Mouse (Mus musculus): ENCODE data around the gene Wwtr1.

DNA sequence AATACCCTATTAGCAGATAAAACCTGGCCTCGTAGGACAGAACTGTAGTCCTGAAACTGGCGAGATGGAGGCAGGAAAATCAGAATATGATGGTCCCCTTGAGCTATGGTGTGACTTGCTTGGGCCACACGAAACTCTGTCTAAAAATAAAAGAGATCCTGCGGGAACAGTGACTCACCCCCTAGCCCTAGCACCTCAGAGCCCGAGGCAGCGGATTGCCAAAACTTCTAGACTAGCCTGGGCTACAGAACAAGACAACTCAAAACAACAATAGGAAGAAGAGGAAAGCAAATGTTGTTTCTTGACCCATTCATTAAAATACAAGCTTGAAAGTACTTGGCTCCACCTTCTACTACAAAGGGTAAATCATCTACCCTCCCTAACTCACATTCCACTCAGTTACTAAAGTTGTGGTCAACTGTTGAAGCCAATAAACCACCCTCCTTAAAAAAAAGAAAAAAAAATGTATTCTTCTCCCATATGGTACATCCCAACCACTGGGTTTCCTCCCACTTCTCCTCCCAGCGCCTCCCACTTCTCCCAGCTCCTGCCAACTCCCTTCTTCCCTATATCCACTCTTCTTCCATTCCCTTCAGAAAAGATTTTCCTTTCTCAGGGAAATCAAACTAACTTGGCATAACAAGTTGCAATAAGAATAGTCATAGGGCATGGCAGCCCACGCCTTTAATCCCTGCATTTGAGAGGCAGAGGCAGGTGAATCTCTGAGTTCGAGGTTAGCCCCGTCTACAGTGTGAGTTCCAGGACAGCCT lies 4.9 kb upstream of the Wwtr1 start:
- no peak for TF ChIP-seq CTCF (IDR thresholded peaks at IDR 0.05; ENCODE audit: borderline replicate concordance, extremely low read depth, insufficient read depth, insufficient read length)
- TF ChIP-seq POLR2A (IDR thresholded peaks at IDR 0.05; ENCODE audit: borderline replicate concordance, extremely low read depth, insufficient read depth, insufficient read length, poor library complexity, severe bottlenecking): no peak

Measured in brain, embryonic 14.5 days (tissue).